Mouse (Mus musculus): ENCODE measurements at regions not wholly inside any gene's neighbourhood (a gene's known extent, or its start where the extent isn't known, plus 50 kb on each side); places are given as distances from the start of the nearest gene placed in this dataset.

DNA sequence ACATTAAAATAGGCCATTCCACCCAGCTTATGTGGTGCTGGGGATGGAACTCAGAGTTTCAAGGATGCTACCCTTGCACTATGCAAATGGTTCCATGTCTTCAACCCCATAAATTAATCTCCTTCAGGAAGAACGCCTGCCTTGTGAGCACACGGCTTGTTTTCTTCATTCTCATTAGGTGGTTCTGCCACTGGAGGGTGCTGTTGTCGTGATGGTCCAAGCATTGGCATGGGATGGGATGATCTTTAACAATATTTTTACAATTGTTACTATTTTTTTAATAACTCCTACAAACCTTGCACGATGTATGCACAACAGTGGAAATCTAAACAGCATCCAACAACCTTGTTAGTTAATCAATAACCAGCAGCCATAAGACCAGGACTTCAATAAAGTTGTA lies 185.0 kb downstream of the S1pr1 start:
- TF ChIP-seq CTCF (IDR thresholded peaks at IDR 0.05; ENCODE audit: borderline replicate concordance, control insufficient read depth, extremely low read depth, insufficient read depth, low read length, poor library complexity): no peak
- no peak for TF ChIP-seq POLR2A (IDR thresholded peaks at IDR 0.05; ENCODE audit: control insufficient read depth, extremely low read depth, insufficient read depth, low read length, poor library complexity)
